Mouse (Mus musculus) spleen, postnatal 10 days (tissue): Measurements from ENCODE around the gene Phactr1.
A peak's percentile ranks its signal among the peaks of the same experiment; 100 is the strongest.

Source experiments
- DNase-seq, 2 experiments: peaks; one replicate each; pipeline ENCODE4 v3.0.0; 2021 to 2022; ENCODE audit warnings: low spot score in 2 of 2

Gene Phactr1

GRCm38 (mm10) chr13:43182465-43183201 is 502.2 kb downstream of the Phactr1 start:
- DNase-seq = peak; percentile 66 to 89

GRCm38 (mm10) chr13:43183248-43184055 is 503.0 kb downstream of the Phactr1 start:
- no peak for DNase-seq

- no peak for DNase-seq
These were observed 507.3 kb downstream of the Phactr1 start for GRCm38 (mm10) chr13:43187736-43188135.
